Mouse (Mus musculus) left cerebral cortex, adult 8-10 months (tissue): Measurements from ENCODE around the gene Fbp1. TPM values are rescaled to one million over a fixed set of nuclear protein-coding genes. Genes with fewer than 3 reads are reported as not detected.
"Not testable (repeated sequence)": the region's sequence is repeated elsewhere in the genome, so short reads cannot be mapped to it uniquely, and the experiment has no call there.

ENCODE experiments used
- DNase-seq, 2 experiments: peaks; one replicate each; pipeline ENCODE4 v3.0.0; 2022; ENCODE audit warnings: low spot score in 2 of 2
- total RNA-seq, 4 experiments: library from RNA; stranded (reverse); gene quantifications; 2 replicates each; pipeline ENCODE4 v1.2.4; 2022

Gene Fbp1
- total RNA-seq: 1 to 10 TPM in 1 of 4 experiments, under 1 TPM in 1, not detected in 2; 0.33 to 1.4 TPM

DNA sequence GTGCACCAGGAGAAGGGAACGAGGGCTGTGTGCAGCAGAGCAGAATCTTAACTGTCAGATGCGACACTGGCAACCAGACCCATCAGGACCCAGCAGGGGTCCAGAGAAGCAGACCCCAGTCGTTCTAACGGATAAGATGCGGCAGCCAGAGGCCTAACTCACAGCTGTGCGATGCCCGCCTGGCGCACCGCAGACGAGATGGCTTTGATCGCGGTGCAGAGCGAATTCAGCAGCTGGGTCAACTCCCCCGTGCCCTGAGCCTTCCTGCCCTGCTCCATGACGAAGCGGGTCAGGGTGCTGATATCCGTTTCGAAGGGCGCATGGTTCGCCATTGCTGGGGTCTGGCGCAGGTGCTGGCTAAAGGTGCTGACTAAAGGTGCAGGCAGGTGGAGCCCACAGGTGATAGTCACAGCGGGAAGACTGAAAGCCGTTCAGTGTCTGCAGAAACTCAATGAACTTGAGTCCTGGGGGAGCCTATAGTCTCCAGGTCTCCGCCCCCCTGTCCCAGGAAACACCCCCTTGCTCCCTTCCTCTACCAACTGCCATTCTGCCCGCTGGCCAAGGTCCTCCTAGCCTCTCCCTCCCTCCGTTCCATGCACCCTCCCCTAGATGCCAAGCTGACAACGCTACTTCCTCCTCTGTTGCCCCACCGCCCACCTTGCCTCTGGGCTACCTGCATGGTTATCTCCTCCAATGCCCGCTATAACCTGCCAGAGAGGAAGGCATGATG is at the start of gene Fbp1:
Gene Fbp1 (minus strand): TSS at position 571 of the 730 bp plus-strand sequence.
- DNase-seq: no peak

DNA sequence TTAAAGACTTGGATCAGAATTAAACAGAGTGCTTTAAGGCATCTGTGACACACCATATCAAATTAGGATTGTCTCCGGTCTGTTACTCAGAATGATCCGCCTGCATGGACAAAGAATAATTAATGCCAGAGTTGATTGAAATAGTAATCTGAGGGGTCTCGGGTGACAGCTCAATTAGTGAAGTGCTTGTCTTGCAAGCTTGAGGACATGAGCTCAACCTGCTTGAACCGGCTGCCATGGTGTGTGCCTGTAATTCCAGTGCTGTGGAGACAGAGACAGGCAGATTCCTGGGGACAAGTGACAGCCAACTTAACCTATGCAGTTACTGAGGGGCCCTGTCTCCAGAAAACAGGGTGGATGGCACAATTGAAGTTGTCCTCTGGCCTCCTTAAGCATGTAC is 44.4 kb upstream of the Fbp1 start:
- DNase-seq: no peak

DNA sequence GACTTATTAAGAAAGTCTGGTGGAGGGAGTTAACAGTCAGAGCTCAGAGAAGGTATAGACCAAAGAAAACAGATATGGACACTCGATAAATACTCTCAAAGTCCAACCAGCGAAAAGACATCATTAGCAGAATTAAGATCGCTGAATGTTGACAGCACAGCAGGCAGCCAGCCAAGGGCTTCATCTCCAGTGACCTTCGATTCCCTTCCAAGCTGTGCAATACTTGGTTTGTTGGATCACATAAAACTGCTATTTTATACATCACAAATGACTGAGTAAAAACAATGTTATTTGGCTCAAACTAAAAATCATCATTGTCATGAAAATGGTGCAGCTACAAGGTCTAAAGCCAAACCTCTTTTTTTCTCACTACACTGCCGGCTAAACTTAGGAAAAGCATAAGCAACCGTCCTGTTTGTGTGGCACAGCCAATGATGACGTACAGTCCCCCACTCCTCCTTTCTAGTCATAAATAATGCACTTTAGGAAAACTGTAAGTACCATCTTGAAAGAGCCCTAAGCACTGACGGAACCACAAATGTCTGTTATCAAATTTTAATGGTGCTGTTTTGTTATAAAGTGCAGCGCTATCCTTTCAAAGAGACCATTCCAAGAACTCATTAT is 41.8 kb upstream of the Fbp1 start:
- DNase-seq: no peak

DNA sequence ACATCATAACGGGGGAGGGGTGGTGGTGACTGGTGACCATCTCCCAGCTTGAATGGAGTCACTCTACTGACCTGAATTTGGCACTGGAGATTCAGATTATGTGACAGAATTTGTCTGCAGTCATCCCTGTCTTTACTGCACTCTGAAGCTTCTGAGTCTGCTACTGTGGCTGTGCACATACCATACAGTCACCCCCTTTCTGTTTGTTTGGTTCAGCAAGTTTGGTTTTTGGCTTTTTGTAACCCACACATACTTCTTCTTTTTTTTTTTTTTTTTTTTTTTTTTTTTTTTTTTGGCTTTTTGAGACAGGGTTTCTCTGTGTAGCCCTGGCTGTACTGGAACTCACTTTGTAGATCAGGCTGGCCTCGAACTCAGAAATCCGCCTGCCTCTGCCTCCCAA is 41.1 kb upstream of the Fbp1 start:
- DNase-seq: not testable (repeated sequence)

DNA sequence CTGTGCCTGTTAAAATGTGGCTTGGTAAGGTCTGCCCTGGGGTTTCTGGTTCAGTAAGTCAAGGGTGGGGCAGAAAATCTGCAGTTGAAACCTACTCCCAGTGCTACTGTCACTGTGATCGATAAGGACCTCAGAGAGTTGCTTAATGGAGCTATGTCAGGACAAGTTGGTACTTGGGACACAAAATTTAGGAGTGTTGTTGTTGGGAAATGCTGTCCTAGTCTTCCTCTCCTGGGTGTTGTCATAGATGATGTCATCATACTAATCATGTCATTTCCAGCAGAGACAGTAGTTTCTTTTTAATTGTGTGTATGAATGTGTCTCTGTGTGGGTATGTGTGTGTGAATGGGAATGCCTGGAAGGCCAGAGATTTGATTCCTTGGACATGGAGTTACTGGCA is 39.4 kb upstream of the Fbp1 start:
- no peak for DNase-seq

DNA sequence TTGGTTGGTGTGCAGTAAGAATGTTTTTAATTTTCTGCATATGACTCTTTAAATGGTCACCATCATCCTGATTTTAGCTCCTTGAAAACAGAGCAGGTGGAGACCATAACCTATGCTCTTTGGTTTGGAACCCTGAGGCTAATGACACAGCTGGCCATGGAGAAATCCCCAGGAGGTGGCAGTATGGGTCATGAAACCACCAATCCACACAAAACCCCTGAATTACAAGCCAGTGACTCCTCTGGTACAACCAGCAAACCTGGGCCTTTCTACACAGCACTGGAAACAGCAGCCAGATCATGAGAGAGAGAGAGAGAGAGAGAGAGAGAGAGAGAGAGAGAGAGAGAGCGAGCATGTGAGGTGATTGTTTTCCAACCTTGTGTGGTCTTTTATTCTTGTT is 38.4 kb upstream of the Fbp1 start:
- DNase-seq: peak in 1 of 2 experiments; percentile 27

DNA sequence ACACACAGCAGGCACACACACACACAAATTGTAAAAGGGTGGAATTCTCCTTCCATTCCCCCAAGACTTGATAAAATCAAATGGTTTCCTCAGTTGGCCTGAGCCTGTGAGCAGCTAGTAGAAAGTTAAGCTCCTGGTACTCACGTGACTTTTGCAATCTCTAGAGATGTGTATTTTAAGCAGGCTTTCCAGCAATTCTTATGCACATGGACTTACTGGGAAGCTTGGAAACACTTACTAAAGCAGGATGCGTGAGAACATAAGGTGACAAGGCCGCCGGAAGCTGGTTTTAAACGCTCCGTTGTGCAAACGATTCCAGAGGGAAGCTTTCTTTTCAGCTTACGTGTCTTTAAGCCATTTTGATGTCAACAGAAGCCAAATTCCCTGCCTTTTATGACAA is 35.1 kb upstream of the Fbp1 start:
- DNase-seq: no peak

DNA sequence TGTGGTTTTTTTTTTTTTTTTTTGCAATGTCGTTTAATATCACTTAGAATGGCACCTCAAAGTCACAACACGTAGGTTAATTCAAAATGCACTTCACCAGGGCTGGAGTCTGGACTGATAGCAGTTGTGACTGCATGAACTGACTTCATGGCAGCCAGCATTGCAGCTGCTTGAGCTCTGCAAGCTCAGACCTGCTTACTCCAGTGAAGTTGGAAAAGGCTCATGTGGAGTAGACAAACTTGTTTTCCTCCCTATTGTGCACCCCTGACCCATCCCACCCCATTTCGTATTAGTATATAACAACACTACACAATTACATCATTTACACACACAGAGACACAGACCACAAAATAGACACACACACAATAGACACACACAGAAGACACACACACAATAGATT is 34.6 kb upstream of the Fbp1 start:
- no peak for DNase-seq

DNA sequence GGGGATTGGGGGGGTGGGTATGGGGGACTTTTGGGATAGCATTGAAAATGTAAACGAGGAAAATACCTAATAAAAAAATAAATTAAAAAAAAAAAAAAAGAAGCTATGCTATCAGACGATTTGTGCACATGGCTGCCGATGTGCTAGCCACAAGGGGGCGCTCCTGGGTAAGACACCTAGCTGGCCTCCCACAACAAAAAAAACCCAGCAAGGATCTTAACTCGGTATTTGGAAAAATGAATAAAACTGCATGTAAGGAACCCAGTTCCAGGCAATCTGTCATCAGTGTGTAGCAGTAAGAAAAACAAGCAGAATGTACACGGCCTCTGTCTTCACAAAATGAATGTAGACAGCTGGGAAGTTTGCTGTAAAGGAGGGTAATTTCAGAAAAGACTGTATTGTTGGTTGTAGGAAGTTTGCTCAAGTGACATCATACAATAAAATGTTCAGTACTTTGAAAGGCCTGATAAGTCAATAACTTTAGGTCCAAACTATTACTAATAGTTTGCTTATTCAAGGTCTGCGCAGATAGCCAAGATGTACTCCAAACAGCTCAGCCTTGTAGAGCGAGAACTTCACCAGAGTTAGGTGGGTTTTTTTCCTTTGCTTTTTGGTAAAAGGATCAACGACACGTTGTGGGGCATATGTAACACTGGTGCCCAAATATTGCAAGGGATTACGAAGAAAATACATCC is 31.7 kb upstream of the Fbp1 start:
- peak; percentile 58 to 61 for DNase-seq

DNA sequence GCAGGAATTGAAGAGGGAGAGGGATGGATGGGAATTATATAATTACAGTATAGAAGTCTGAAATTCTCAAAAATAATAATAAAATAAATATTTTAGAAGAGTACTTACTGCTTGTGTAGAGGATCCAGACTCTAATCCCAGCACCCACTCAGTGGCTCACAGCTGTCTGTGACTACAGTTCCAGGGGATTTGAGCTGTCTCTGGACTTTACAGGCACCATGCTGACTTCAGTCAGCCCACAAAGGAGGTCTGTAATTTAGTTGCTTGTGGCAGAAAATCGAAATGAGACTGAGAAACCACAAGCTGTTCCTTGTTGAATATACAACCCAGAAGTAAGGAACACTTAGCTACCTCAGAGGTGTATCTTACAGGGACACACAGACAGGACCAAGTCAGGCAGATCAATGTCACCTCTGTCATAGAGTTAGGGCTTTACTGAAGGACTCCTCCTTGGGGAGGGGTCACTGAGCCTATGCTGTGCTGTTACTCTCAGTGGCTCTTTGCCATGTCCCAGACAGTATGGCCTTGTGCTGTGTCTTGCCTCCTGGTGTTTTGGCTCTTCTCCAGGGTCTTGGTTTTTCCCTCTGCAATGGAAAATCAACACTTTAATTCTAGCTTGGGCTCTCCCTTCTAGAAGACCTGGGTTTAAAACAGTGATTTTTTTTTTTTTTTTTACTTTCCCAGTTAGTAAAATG is 29.5 kb upstream of the Fbp1 start:
- no peak for DNase-seq

DNA sequence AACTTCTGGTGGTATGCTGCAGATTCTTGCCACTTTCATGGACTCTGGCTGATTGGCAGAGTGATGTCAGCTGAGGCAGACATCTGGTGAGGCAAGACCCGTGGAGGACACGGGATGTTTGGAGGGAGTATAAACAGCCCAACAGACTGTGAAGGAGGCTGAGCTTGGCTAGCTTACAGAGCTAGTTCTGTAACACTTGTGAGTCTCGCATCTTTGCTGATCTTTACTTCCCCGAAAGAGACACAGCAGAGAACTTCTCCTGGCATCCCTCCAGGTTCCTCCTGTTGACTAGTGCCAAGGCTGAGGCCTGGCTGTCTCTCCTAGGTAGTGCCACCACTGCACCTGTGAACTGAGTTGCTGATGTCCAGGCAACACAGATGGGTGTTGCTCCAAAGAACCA is 28.6 kb upstream of the Fbp1 start:
- no peak for DNase-seq

DNA sequence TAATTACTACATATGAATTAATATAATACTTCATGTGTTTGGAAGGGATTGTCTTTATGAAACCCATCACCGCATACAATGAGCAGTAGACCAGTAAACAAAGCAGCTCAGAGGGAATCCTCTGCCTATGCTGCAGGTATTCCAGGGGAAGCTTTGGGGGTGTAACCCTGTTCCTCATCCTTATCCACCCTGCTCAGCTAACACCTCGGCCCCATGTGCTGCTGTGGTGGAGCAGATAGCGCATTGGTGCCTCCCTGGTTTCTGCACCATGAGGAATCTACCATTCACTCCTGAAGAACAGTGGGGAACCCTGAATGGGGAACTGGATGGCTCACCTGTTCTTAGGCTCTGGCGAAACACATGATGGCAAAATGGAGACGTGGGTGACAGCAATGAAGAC is 23.5 kb upstream of the Fbp1 start:
- DNase-seq: no peak

DNA sequence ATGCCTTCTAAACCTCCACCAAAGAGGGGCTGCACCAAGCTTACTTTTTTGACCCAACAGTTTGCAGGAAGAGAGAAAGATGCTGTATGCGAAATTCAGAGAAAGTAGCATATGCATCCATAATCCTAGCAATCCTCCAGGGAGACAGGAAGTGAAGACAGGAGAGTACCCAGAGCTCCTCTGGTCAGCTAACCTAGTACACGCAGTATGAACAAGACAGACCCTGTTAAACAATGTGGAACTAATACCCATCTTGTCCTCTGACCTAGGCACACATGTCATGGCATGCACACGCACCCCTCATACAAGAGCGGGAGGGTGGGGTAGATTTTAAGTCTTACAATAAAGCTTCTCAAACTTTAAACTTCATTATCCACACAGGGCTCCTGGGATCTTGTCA is 22.1 kb upstream of the Fbp1 start:
- no peak for DNase-seq

DNA sequence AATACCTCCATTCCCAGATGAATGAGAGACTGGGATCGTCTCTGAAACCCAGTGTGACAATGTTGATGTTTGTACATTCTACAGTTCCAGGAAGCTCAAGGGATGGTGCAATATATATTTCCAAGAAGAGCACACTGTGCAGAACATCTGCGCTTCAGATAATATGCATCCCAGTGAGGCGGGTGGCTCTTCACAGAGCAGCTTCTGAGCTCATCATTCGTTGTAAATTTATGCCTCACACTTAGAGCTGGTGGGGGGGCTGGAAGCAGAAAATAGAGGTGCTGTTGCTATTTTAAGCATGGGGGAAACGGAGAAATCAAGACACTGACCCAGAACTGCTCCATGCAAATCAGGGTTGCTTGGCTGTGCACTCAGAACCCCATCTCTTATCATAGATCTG is 21.7 kb upstream of the Fbp1 start:
- DNase-seq: peak in 1 of 2 experiments; percentile 76

DNA sequence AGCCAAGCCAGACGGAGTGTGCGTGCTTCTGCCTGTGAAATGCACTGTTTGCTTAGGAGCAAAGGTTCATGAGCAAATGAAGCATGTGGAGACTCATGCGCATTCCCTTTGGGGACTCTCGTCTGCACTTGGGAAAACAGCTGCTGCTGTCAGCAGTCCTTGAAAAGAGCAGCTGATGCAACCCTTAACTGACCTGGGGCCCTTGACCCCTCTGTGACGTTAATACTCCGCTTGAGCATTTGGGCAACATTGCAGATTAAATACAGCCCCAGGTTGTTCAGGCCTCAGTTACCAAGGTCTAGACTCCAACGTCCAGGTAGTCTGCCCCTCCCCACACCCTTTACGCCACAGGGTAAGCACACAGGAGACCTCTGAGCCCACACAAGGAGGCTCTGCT is 20.1 kb upstream of the Fbp1 start:
- no peak for DNase-seq

DNA sequence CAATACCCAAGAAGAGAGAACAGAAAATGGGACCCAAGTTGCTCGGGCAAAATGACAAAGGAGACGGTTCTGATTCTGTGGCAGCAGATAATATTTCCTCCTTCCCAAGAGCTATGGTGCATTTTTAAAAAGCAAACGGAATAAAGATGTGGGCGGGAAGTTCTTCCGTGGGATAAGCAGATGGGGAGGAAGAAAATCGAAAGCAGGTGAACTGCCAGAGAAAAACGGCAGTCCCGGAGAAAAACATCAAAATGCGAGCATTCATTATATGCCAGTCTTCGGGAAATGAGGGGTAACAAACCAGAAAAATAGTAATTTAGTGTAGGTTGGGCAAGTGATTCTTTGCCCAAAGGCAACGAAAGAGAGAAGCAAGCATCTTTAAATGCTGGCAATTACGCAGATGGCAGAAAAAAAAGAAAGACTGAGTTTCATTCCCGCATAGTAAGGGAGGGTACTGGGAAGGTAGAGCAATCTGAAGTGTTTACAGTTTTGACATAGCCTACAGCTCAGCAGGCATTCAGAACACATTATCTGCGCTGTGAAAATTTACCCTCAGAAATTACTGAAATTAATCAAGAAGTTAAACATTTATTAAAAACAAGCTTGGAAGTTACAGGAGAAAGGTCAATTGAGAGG is 19.6 kb upstream of the Fbp1 start:
- DNase-seq: peak in 1 of 2 experiments; percentile 22

DNA sequence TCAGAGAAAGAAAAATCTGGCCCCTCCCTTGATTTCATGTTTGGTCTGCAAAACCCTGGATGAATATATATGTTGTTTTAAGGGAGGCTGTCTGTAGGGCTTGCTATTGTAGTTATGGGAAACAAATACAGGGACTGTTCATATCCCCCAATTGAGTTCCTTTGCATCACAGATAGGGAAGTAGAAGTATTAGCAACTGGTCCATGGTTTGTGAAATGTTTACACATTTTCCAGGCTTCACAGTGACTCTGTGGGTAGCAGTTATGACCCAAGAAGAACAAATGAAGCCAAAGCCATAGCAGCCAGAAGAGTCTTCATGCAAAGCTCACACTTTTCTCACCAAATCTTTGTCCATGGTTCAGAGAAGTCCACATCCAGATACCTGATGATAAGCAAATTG is 13.1 kb upstream of the Fbp1 start:
- no peak for DNase-seq

DNA sequence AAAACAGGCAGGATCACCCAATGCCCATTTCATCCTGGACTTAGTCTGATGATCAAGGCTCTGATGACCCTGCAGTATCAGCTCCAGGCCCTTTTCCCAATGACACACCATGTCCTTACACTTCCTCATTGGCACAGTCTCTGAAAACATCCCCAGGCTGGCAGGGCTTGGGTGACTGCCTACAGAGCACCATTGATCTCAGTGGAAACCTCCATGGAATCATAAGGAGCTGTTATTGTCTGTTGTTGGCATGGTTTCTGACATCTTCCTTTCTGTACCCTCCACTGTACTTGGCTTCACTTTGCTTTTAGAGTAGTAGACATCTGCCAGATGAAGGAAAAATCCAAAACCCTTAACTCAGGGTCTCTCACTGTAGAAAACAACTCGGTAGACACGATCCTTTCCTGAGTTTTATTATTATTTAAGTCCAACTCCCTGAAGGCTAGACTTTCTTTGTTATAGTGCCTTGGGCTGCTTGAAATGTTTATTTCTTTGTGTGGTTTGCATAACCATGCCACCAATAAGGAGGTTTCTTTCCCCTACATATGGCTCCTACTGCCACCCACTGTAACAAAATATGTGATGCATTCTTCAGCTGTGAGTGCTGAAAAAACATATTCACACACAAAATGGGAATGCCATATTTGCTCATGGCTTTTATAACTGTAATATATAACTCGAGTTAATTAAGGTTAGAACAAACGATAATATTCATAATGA is 10.0 kb upstream of the Fbp1 start:
- DNase-seq: peak in 1 of 2 experiments; percentile 22

DNA sequence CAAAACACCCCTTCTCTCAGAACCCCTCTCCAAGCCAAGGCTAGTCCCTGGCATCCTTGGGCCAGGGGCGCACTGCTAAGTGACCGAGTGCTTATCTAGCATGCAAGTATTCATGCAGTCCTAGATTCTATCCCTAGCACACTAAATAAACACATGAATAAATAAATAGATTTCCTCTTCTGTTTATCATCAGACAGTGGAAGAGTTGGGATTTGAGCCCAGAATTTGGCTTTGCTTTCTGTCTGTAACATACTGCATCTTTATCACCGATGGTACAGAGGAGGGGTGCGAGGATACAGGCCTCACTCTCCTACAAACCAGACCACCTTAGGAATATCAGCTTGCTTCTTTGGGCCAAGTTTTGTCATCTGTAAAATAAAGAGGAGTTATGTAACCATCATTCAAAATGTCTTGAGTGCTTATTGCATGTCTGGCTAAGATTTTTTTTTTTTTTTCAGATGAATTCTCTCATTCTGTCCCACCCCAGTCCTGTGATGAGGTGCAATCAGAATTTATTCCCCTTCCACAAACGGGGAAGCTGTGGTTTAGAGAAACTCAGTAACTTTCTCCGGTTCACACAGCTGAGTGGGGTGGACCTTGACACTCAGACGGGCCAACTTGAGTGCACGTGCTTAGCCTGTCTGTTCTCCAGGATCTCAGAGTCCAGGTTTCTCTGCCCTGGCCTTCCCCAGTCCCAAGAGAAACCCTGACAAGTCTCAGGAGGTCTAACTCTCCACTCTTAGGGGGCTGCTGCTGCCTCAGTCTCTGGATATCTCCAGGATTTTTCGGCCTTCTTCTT is 5.2 kb upstream of the Fbp1 start:
- DNase-seq: no peak

DNA sequence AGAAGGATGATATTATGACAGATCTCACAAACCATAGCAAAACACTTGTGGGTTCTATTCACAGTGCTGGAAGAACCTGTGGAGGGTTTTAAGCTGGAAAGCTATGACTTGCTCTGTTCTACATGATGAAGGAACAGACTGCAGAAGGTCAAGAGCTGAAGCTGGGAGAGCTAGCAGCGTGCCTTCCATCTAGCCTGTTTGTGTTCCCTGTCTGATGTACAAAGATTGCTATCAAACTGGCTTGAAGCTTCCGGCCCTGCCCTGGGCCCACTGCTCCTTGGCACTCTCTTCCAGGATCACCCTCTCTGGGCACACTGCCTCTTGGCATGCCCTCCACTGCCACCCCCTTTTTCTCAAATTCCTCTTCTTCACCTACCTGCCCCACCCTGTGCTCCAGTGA is 1.2 kb upstream of the Fbp1 start:
- no peak for DNase-seq
